Mouse (Mus musculus): ENCODE results near the gene Nipal3. TPM values are rescaled to one million over a fixed set of nuclear protein-coding genes. Genes with fewer than 3 reads are reported as not detected.

The Nipal3 gene
- total and polyA plus RNA-seq, 2 experiments, result 5.4 to 7.5 TPM

DNA sequence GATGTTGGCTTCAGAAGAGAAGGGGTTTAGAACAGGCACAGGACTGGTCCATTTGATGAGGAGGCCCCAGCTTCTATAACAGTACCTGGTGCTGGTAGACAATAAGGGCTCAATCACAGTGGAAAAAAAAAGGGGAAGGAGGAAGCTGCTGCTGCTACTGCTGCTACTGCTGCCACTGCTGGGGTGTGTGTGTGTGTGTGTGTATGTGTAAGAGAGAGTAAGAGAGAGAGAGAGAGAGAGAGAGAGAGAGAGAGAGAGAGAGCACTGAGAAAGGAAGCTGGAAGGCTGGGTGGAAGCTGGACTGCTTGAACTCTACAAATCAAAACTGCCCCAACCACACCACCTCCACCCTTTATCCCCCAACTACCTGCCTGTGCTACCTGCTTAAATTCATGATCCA is 56.9 kb downstream of the Nipal3 start:
- Histone ChIP-seq H3K4me1 (ENCODE audit: control insufficient read depth, insufficient read depth, low read length) (peaks cover 4% of the 10 kb centered on the region; the same call in 1 of the 2 replicates), H3K27ac (replicated peaks; ENCODE audit: insufficient read depth, low read depth, low read length) (no peak overlapping the region), H3K9ac (ENCODE audit: low read depth, low read length) (no peak overlapping the region), H3K4me3 (ENCODE audit: insufficient read depth, low read depth, low read length) (no peak overlapping the region), H3K79me2 (ENCODE audit: control insufficient read depth, insufficient read depth, low read length) (no peaks in the 10 kb centered on the region), H3K36me3 (ENCODE audit: control insufficient read depth, insufficient read depth, low read length) (no peaks in the 10 kb centered on the region), H3K27me3 (ENCODE audit: control insufficient read depth, insufficient read depth, low read length) (no peaks in the 10 kb centered on the region)
- no peak for TF ChIP-seq CTCF (IDR thresholded peaks at IDR 0.05; ENCODE audit: low read depth, low read length)
- TF ChIP-seq POLR2A (IDR thresholded peaks at IDR 0.05; ENCODE audit: extremely low read depth, insufficient read depth, low read length), result no peak
- DNase-seq (ENCODE audit: extremely low read depth, low read depth, low spot score), result no peak

DNA sequence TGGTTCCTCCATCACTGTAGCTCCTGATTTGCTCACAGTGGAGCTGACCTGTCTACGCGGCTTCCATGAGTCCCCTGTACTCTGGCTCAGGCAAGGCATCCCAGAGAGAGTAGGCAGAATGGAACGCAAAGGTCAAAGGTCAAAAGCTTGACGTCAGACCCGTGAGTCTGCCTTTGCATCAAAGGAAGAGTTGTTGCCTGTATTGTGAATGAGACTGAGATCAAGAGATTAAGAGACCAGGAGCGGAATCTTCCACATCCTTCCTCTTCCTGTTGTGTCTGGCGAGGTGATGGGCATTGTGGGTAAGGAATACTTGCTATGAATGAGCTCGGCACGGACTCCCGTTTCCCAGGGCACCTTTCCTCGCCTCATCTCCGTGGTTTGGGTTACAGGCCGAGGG is 58.5 kb downstream of the Nipal3 start:
- TF ChIP-seq CTCF (IDR thresholded peaks at IDR 0.05; ENCODE audit: low read depth, low read length) (no peak), POLR2A (IDR thresholded peaks at IDR 0.05; ENCODE audit: extremely low read depth, insufficient read depth, low read length) (no peak)
- Histone ChIP-seq H3K27ac (replicated peaks; ENCODE audit: insufficient read depth, low read depth, low read length) (no peak overlapping the region), H3K4me1 (ENCODE audit: control insufficient read depth, insufficient read depth, low read length) (peaks cover 4% of the 10 kb centered on the region; the same call in 1 of the 2 replicates)

DNA sequence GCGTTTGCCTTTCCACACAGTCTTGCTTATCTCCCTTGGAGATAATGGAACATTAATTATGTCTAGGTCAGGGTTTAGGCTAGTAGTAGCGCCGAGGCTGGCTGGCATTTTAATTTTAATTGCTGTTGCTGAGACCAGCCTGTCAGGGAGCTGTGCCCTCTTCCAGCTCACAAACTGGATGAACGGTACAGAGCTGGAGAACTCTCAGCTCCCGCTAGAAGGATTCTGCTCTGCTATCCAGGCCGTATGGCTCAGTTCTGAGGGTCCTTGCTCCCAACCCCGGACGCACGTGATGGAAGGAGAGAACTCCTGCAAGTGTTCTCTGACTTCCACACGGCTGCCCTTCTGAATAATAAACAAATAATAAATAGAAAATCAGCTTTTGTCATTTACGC is 60.4 kb downstream of the Nipal3 start:
- peak overlapping the region; percentile 70 for H3K9ac ChIP-seq (ENCODE audit: low read depth, low read length)
- peak overlapping the region; percentile 59; the same call in 1 of the 2 replicates for H3K27ac ChIP-seq (replicated peaks; ENCODE audit: insufficient read depth, low read depth, low read length)
- DNase-seq (ENCODE audit: extremely low read depth, low read depth, low spot score), result no peak
- H3K36me3 ChIP-seq (ENCODE audit: control insufficient read depth, insufficient read depth, low read length), result no peaks in the 10 kb centered on the region
- H3K27me3 ChIP-seq (ENCODE audit: control insufficient read depth, insufficient read depth, low read length), result no peaks in the 10 kb centered on the region
- peak overlapping the region; percentile 69; the same call in 1 of the 2 replicates for H3K4me3 ChIP-seq (ENCODE audit: insufficient read depth, low read depth, low read length)
- 38% methylated on average over 11 of the region's 11 CpGs for WGBS
- TF ChIP-seq POLR2A (IDR thresholded peaks at IDR 0.05; ENCODE audit: extremely low read depth, insufficient read depth, low read length) (no peak), CTCF (IDR thresholded peaks at IDR 0.05; ENCODE audit: low read depth, low read length) (no peak)
- H3K4me1 ChIP-seq (ENCODE audit: control insufficient read depth, insufficient read depth, low read length), result peaks cover 2% of the 10 kb centered on the region; the same call in 1 of the 2 replicates
- no peaks in the 10 kb centered on the region for H3K79me2 ChIP-seq (ENCODE audit: control insufficient read depth, insufficient read depth, low read length)

More for the DNA sequence above, 58.5 kb downstream of the Nipal3 start:
- no peaks in the 10 kb centered on the region for H3K36me3 ChIP-seq (ENCODE audit: control insufficient read depth, insufficient read depth, low read length)
- H3K79me2 ChIP-seq (ENCODE audit: control insufficient read depth, insufficient read depth, low read length), result no peaks in the 10 kb centered on the region
- no peak overlapping the region for H3K9ac ChIP-seq (ENCODE audit: low read depth, low read length)
- H3K27me3 ChIP-seq (ENCODE audit: control insufficient read depth, insufficient read depth, low read length), result no peaks in the 10 kb centered on the region
- no peak overlapping the region for H3K4me3 ChIP-seq (ENCODE audit: insufficient read depth, low read depth, low read length)
- WGBS, result 49% methylated on average over 13 of the region's 13 CpGs
- DNase-seq (ENCODE audit: extremely low read depth, low read depth, low spot score), result peak; percentile 14

DNA sequence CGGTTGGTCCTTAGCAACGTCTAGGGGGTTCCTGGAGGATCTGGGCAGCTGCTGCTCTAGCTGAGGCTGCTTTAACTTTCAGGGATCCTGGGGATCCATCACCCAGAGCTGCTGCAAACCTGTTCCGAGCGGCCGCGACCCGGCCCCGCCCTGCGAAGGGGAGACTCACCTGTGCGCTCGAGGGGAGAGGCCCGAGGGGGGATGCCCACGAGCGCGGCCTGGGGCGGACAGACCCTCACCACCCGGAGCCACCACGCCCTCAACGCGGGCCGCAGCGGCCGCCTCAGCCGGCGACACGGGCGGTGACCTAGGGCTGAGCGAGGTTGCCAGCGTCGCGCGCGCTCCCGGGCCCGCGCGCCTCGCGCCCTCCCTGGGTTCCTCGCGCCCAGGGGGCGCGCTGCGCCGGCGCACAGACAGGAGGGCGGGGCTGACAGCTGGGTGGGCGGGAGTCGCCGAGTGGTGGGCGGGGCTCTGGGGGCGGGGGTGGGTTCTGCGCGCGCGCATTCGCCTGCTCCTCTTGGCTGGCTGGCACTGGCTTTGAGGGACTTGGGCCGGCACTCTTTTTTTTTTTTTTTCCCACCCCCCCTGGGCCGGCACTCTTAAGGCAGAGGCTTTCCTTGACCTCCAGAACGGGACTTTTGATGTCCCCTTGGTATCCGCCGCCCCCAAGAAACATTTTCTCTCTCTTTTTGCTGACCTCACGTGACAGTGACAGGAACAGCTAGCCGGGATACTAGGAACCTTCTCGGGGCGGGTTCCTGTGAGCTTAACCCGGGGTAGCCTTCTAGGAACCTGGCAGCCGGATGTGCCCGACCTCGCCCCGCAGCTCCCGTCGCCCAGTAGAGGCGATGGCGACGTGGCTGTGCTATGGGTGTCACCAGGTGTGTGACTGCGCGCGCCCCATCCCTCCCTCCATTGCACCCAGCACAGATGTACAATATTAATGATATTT is 61.1 kb downstream of the Nipal3 start, which contains the start of gene Rcan3:
TSS of gene Rcan3 (minus strand) at position 411 of the 952 bp plus-strand sequence.
- peak within 1 kb of the TSS; percentile 59 for H3K27ac ChIP-seq (replicated peaks; ENCODE audit: insufficient read depth, low read depth, low read length)
- peaks cover 2% of the 10 kb centered on the region; the same call in 1 of the 2 replicates for H3K4me1 ChIP-seq (ENCODE audit: control insufficient read depth, insufficient read depth, low read length)
- no peaks in the 10 kb centered on the region for H3K36me3 ChIP-seq (ENCODE audit: control insufficient read depth, insufficient read depth, low read length)
- TF ChIP-seq POLR2A (IDR thresholded peaks at IDR 0.05; ENCODE audit: extremely low read depth, insufficient read depth, low read length) (0 out of 2 replicates have a peak, but pooled peaks have one; percentile 15), CTCF (IDR thresholded peaks at IDR 0.05; ENCODE audit: low read depth, low read length) (peak; percentile 13; the same call in 1 of the 2 replicates)
- no peaks in the 10 kb centered on the region for H3K79me2 ChIP-seq (ENCODE audit: control insufficient read depth, insufficient read depth, low read length)
- peak within 1 kb of the TSS; percentile 87 for H3K9ac ChIP-seq (ENCODE audit: low read depth, low read length)
- H3K27me3 ChIP-seq (ENCODE audit: control insufficient read depth, insufficient read depth, low read length), result no peaks in the 10 kb centered on the region
- WGBS, result 1% methylated on average over 78 of the region's 79 CpGs
- peak; percentile 62 for DNase-seq (ENCODE audit: extremely low read depth, low read depth, low spot score)
- peak within 1 kb of the TSS; percentile 83 for H3K4me3 ChIP-seq (ENCODE audit: insufficient read depth, low read depth, low read length)

DNA sequence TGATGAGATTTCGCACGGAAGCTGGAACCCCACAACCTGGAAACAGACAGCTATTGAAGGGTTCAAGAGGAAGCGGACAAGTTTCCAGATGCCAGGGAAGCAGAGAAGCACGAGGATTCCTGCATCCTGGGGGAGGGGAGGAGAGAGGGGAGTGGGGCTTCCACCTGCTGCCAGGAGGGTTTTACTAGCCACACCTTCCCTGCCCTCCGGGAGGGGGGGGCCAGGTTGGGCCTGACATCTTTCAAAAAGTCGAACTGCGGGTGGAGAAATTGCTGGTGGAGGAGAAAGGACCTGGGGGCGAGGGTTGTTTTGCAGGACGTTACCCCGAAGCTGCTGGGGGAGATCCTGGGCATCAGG is 61.8 kb downstream of the Nipal3 start:
- no peaks in the 10 kb centered on the region for H3K27me3 ChIP-seq (ENCODE audit: control insufficient read depth, insufficient read depth, low read length)
- TF ChIP-seq CTCF (IDR thresholded peaks at IDR 0.05; ENCODE audit: low read depth, low read length) (no peak), POLR2A (IDR thresholded peaks at IDR 0.05; ENCODE audit: extremely low read depth, insufficient read depth, low read length) (no peak)
- no peaks in the 10 kb centered on the region for H3K36me3 ChIP-seq (ENCODE audit: control insufficient read depth, insufficient read depth, low read length)
- WGBS, result 35% methylated on average over 10 of the region's 10 CpGs
- DNase-seq (ENCODE audit: extremely low read depth, low read depth, low spot score), result no peak
- H3K4me1 ChIP-seq (ENCODE audit: control insufficient read depth, insufficient read depth, low read length), result peaks cover 2% of the 10 kb centered on the region; the same call in 1 of the 2 replicates
- H3K4me3 ChIP-seq (ENCODE audit: insufficient read depth, low read depth, low read length), result peak overlapping the region; percentile 83
- H3K9ac ChIP-seq (ENCODE audit: low read depth, low read length), result peak overlapping the region; percentile 87
- no peak overlapping the region for H3K27ac ChIP-seq (replicated peaks; ENCODE audit: insufficient read depth, low read depth, low read length)
- H3K79me2 ChIP-seq (ENCODE audit: control insufficient read depth, insufficient read depth, low read length), result no peaks in the 10 kb centered on the region
